Mouse (Mus musculus) fibroblast of lung, adult 2 months (primary cell): ENCODE results near the gene Col4a1.

ENCODE experiments used
- DNase-seq: peaks from one replicate; pipeline ENCODE4 v3.0.0-alpha.2; 2011; ENCODE audit warnings: low read depth

The Col4a1 gene

GRCm38 (mm10) chr8:11298531-11299316 is 13.9 kb downstream of the Col4a1 start:
- no peak for DNase-seq

- DNase-seq, result no peak
These were observed 15.3 kb downstream of the Col4a1 start for GRCm38 (mm10) chr8:11297141-11297838.

- DNase-seq, result no peak
These were observed 16.2 kb downstream of the Col4a1 start for GRCm38 (mm10) chr8:11296282-11296943.

- no peak for DNase-seq
These were observed 20.0 kb downstream of the Col4a1 start for GRCm38 (mm10) chr8:11292611-11293010.

- DNase-seq, result no peak
These were observed 22.1 kb downstream of the Col4a1 start for GRCm38 (mm10) chr8:11290533-11290932.

GRCm38 (mm10) chr8:11288286-11288685 is 24.3 kb downstream of the Col4a1 start:
- DNase-seq, result no peak

GRCm38 (mm10) chr8:11287139-11287538 is 25.5 kb downstream of the Col4a1 start:
- no peak for DNase-seq

- DNase-seq, result no peak
These were observed 27.2 kb downstream of the Col4a1 start for GRCm38 (mm10) chr8:11285437-11285836.

- no peak for DNase-seq
These were observed 29.4 kb downstream of the Col4a1 start for GRCm38 (mm10) chr8:11283217-11283616.

GRCm38 (mm10) chr8:11282696-11283095 is 29.9 kb downstream of the Col4a1 start:
- no peak for DNase-seq

- no peak for DNase-seq
These were observed 30.5 kb downstream of the Col4a1 start for GRCm38 (mm10) chr8:11282139-11282538.

GRCm38 (mm10) chr8:11280721-11281268 is 31.8 kb downstream of the Col4a1 start:
- no peak for DNase-seq

- peak; percentile 47 for DNase-seq
These were observed 33.3 kb downstream of the Col4a1 start for GRCm38 (mm10) chr8:11279296-11279826.

GRCm38 (mm10) chr8:11278101-11278611 is 34.5 kb downstream of the Col4a1 start:
- peak; percentile 85 for DNase-seq

- no peak for DNase-seq
These were observed 35.0 kb downstream of the Col4a1 start for GRCm38 (mm10) chr8:11277602-11278051.

- DNase-seq, result no peak
These were observed 36.3 kb downstream of the Col4a1 start for GRCm38 (mm10) chr8:11276286-11276685.

GRCm38 (mm10) chr8:11274415-11274814 is 38.2 kb downstream of the Col4a1 start:
- no peak for DNase-seq

GRCm38 (mm10) chr8:11273506-11274158 is 39.0 kb downstream of the Col4a1 start:
- DNase-seq, result peak; percentile 99

- no peak for DNase-seq
These were observed 40.4 kb downstream of the Col4a1 start for GRCm38 (mm10) chr8:11272205-11272604.

GRCm38 (mm10) chr8:11270826-11271225 is 41.8 kb downstream of the Col4a1 start:
- DNase-seq, result no peak

GRCm38 (mm10) chr8:11268753-11269152 is 43.9 kb downstream of the Col4a1 start:
- DNase-seq, result no peak
